Mouse (Mus musculus) small intestine, adult 2 months (tissue): ENCODE measurements around the gene Sun3.

Experiments used
- CTCF ChIP-seq: fragments of 200-500 bp; IDR thresholded peaks from 2 replicates; pipeline ENCODE4 v1.5.1; 2012; ENCODE audit warnings: low read depth, mild to moderate bottlenecking, control low read depth, inconsistent platforms, low read length, moderate library complexity, mixed read lengths; ENCODE audit not compliant: insufficient replicate concordance, insufficient read length; ENCODE audit errors: extremely low read depth
- POLR2A ChIP-seq: fragments of 200-500 bp; IDR thresholded peaks from 2 replicates; pipeline ENCODE4 v1.6.1; 2012; ENCODE audit warnings: low read depth, mild to moderate bottlenecking, control low read depth, inconsistent platforms, low read length, moderate library complexity

GRCm38 (mm10) chr11:9057711-9058110 lies 8.9 kb upstream of the Sun3 start:
- TF ChIP-seq POLR2A (no peak), CTCF (no peak)
